Mouse (Mus musculus) liver, adult 2 months (tissue): ENCODE measurements around the gene Cyp1a2.

Source experiments
- CTCF ChIP-seq: fragments of 200-500 bp; IDR thresholded peaks from 2 replicates; pipeline ENCODE4 v1.5.1; 2011; ENCODE audit warnings: low read depth, low read length, control low read depth
- POLR2A ChIP-seq: fragments of 200-500 bp; IDR thresholded peaks from 2 replicates; pipeline ENCODE4 v1.6.1; 2011; ENCODE audit warnings: low read length, control low read depth; ENCODE audit not compliant: insufficient read depth; ENCODE audit errors: extremely low read depth

DNA sequence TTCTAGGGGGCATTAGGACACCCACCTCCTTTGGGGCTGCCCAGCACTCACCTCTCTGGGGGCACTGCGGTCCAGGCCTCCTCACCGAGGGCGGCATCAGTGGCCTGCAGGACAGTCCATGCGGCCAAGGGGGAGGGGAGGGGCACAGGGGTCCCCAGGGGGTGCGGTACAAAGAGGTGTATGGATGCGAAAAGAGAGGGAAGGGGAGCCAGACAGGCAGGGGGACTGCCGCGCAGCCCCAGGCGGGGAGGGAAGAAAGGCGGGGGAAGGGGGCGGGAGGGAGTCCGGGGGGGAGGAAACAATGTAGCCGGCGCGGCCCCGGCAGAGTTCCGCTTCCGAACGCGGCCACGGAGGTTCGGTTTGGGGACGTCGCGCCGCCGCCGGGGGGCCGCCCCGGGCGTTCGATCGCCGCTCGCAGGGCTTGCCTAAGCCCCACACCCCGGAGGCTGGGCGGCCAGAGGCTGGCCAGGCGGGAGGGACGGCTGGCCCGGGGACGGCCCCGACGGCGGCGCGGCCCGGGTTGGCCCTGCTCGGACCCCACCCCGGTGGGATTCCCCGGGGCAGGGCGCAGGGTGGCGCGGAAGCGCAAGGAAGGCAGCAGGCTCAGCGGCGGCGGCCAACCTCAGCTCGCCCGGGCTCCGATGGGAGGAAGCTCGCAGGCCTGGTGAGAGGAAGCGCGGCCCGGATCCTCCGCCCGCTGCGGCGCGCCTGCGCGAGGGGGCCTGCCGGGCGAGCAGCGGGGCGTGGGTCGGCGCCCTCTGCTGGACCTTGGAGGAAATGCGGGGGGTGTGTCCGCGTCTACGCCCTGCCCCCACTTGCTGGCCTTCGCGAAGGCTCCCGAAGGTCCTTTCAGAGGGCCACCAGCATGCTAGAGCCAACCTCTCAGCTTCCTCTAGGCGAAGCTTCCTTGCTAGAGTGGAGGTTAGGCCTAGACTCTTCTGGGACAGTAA is 38.3 kb downstream of the Cyp1a2 start:
- TF ChIP-seq POLR2A (peak; percentile 82), CTCF (peak; percentile 87)
